Mouse (Mus musculus) limb, embryonic 14.5 days (tissue): ENCODE results near the gene Plagl2. TPM values are rescaled to one million over a fixed set of nuclear protein-coding genes. Genes with fewer than 3 reads are reported as not detected.

Source experiments
- ATAC-seq: fragments of 200-750 bp; cut with Nextera tagmentation; 2 replicates; pipeline ENCODE4 v1.8.0; 2017; ENCODE audit warnings: low read depth, moderate number of reproducible peaks, moderate TSS enrichment; ENCODE audit not compliant: low FRiP score
- DNase-seq: peaks from one replicate; pipeline ENCODE4 v3.0.0-alpha.2; 2015; ENCODE audit warnings: low spot score
- H3K27ac ChIP-seq: fragments of 300-500 bp; sonication (generic); replicated peaks from 2 replicates; pipeline ENCODE4 v1.5.1; 2014; ENCODE audit warnings: low read depth, mild to moderate bottlenecking, low read length, moderate library complexity, mixed read lengths
- H3K27me3 ChIP-seq: fragments of 300-500 bp; sonication (generic); 2 replicates; pipeline ENCODE4 v1.6.1; 2014; ENCODE audit warnings: low read length, mixed read lengths; ENCODE audit not compliant: control insufficient read depth, insufficient read depth
- H3K36me3 ChIP-seq: fragments of 300-500 bp; sonication (generic); 2 replicates; pipeline ENCODE4 v1.6.1; 2014; ENCODE audit warnings: mild to moderate bottlenecking, low read length, moderate library complexity, mixed read lengths; ENCODE audit not compliant: control insufficient read depth, insufficient read depth
- H3K4me1 ChIP-seq: fragments of 300-500 bp; sonication (generic); 2 replicates; pipeline ENCODE4 v1.6.1; 2014; ENCODE audit warnings: antibody characterized with exemption, low read length, mixed read lengths; ENCODE audit not compliant: control insufficient read depth, insufficient read depth
- H3K4me2 ChIP-seq: fragments of 300-500 bp; sonication (generic); replicated peaks from 2 replicates; pipeline ENCODE4 v1.6.1; 2014; ENCODE audit warnings: low read depth, mild to moderate bottlenecking, low read length, moderate library complexity; ENCODE audit not compliant: severe bottlenecking
- H3K4me3 ChIP-seq: fragments of 300-500 bp; sonication (generic); replicated peaks from 2 replicates; pipeline ENCODE4 v1.5.1; 2014; ENCODE audit warnings: low read length
- H3K9ac ChIP-seq: fragments of 300-500 bp; sonication (generic); 2 replicates; pipeline ENCODE4 v1.6.1; 2014; ENCODE audit warnings: mild to moderate bottlenecking, low read depth, low read length, moderate library complexity; ENCODE audit not compliant: severe bottlenecking
- H3K9me3 ChIP-seq: fragments of 300-500 bp; sonication (generic); 2 replicates; pipeline ENCODE4 v1.6.1; 2016; ENCODE audit warnings: low read length; ENCODE audit not compliant: control insufficient read depth
- POLR2A ChIP-seq: fragments of 200-500 bp; IDR thresholded peaks from 2 replicates; pipeline ENCODE4 v1.8.0; 2012; ENCODE audit warnings: inconsistent platforms, mild to moderate bottlenecking, moderate library complexity, borderline replicate concordance; ENCODE audit not compliant: insufficient read depth, insufficient read length; ENCODE audit errors: extremely low read depth
- WGBS: fragments of 180-500 bp; shearing (Covaris S2); extraction: QIAGEN DNeasy Blood & Tissue Kit; methylation state at CpG from one replicate; pipeline ENCODE4 v1.1.7; 2014; 5-methylcytosine and 5-hydroxymethylcytosine counted together
- polyA plus RNA-seq, 2 experiments: library from polyadenylated mRNA; depleted of rRNA in 1 of 2; stranded (reverse) in 1 of 2; unstranded in 1 of 2; fragments of >200 nt; fragmentation: Nextera tagmentation in 1 of 2; extraction: Ambion mirVana in 1 of 2; gene quantifications; 2 replicates each; pipeline versions ENCODE4 v1.2.1 to v1.2.3; 2012 to 2014

The Plagl2 gene
- polyA plus RNA-seq, 2 experiments: 17.8 to 20.2 TPM

GRCm38 (mm10) chr2:153186176-153186591 lies 55.0 kb downstream of the Plagl2 start:
- TF ChIP-seq POLR2A: no peak
- H3K4me1 ChIP-seq: no peaks in the 10 kb centered on the region
- WGBS: 57% methylated on average over 2 of the region's 2 CpGs
- no peak overlapping the region for H3K27ac ChIP-seq
- ATAC-seq (no peak), DNase-seq (no peak)
- peaks cover 96% of the 10 kb centered on the region for H3K36me3 ChIP-seq
- H3K4me3 ChIP-seq: no peak overlapping the region
- no peak overlapping the region for H3K9ac ChIP-seq
- H3K4me2 ChIP-seq: no peak overlapping the region
- H3K27me3 ChIP-seq: no peaks in the 10 kb centered on the region
- H3K9me3 ChIP-seq: no peaks in the 10 kb centered on the region

GRCm38 (mm10) chr2:153179961-153180360 lies 61.3 kb downstream of the Plagl2 start:
- peaks cover 58% of the 10 kb centered on the region for H3K36me3 ChIP-seq
- DNase-seq (no peak), ATAC-seq (no peak)
- H3K27me3 ChIP-seq: no peaks in the 10 kb centered on the region
- H3K4me3 ChIP-seq: no peak overlapping the region
- H3K27ac ChIP-seq: no peak overlapping the region
- H3K9ac ChIP-seq: no peak overlapping the region
- no peak overlapping the region for H3K4me2 ChIP-seq
- TF ChIP-seq POLR2A: no peak
- no peaks in the 10 kb centered on the region for H3K9me3 ChIP-seq
- no peaks in the 10 kb centered on the region for H3K4me1 ChIP-seq
- 85% methylated on average over 3 of the region's 3 CpGs for WGBS

GRCm38 (mm10) chr2:153179126-153179860 lies 61.9 kb downstream of the Plagl2 start:
- 81% methylated on average over 10 of the region's 10 CpGs for WGBS
- peaks cover 52% of the 10 kb centered on the region for H3K36me3 ChIP-seq
- no peak for ATAC-seq
- DNase-seq: no peak
- H3K4me1 ChIP-seq: no peaks in the 10 kb centered on the region
- H3K9ac ChIP-seq: no peak overlapping the region
- no peaks in the 10 kb centered on the region for H3K27me3 ChIP-seq
- no peak for TF ChIP-seq POLR2A
- H3K4me3 ChIP-seq: no peak overlapping the region
- no peaks in the 10 kb centered on the region for H3K9me3 ChIP-seq
- no peak overlapping the region for H3K4me2 ChIP-seq
- H3K27ac ChIP-seq: no peak overlapping the region

Other genes starting within 250 kb of the Plagl2 start
- gene Pdrg1, start 226.0 kb downstream of the Plagl2 start, polyA plus RNA-seq (2012; rRNA removed): 107 and 118 TPM in 2 replicates
- gene Pdrg1, start 226.0 kb downstream of the Plagl2 start, polyA plus RNA-seq (2014; fragmentation: Nextera tagmentation; extraction: Ambion mirVana): 90.8 and 91.0 TPM in 2 replicates
- gene Xkr7, start 209.6 kb downstream of the Plagl2 start, polyA plus RNA-seq (2012; rRNA removed): 0.03 TPM in 1 of 2 replicates, not detected in the other
- gene Xkr7, start 209.6 kb downstream of the Plagl2 start, polyA plus RNA-seq (2014; fragmentation: Nextera tagmentation; extraction: Ambion mirVana): not detected in 2 replicates
- 11.4 and 15.2 TPM in 2 replicates for gene Ccm2l, start 175.5 kb downstream of the Plagl2 start, polyA plus RNA-seq (2012; rRNA removed)
- 2.1 and 3.2 TPM in 2 replicates for gene Ccm2l, start 175.5 kb downstream of the Plagl2 start, polyA plus RNA-seq (2014; fragmentation: Nextera tagmentation; extraction: Ambion mirVana)
- gene Hck, start 133.0 kb downstream of the Plagl2 start, polyA plus RNA-seq (2012; rRNA removed): 8.4 and 11.4 TPM in 2 replicates
- gene Hck, start 133.0 kb downstream of the Plagl2 start, polyA plus RNA-seq (2014; fragmentation: Nextera tagmentation; extraction: Ambion mirVana): 9.0 and 11.1 TPM in 2 replicates
- 73.4 and 84.8 TPM in 2 replicates for gene Tm9sf4, start 80.1 kb downstream of the Plagl2 start, polyA plus RNA-seq (2012; rRNA removed)
- 97.7 and 100 TPM in 2 replicates for gene Tm9sf4, start 80.1 kb downstream of the Plagl2 start, polyA plus RNA-seq (2014; fragmentation: Nextera tagmentation; extraction: Ambion mirVana)
- gene Tspyl3, start 16.0 kb downstream of the Plagl2 start, polyA plus RNA-seq (2012; rRNA removed): 13.3 and 16.3 TPM in 2 replicates
- 12.8 and 13.1 TPM in 2 replicates for gene Tspyl3, start 16.0 kb downstream of the Plagl2 start, polyA plus RNA-seq (2014; fragmentation: Nextera tagmentation; extraction: Ambion mirVana)
- gene Pofut1, start 107 bp upstream of the Plagl2 start, polyA plus RNA-seq (2012; rRNA removed): 41.7 and 50.3 TPM in 2 replicates
- gene Pofut1, start 107 bp upstream of the Plagl2 start, polyA plus RNA-seq (2014; fragmentation: Nextera tagmentation; extraction: Ambion mirVana): 12.1 and 12.4 TPM in 2 replicates
- gene Kif3b, start 50.0 kb upstream of the Plagl2 start, polyA plus RNA-seq (2012; rRNA removed): 10.6 and 11.5 TPM in 2 replicates
- 4.7 and 6.2 TPM in 2 replicates for gene Kif3b, start 50.0 kb upstream of the Plagl2 start, polyA plus RNA-seq (2014; fragmentation: Nextera tagmentation; extraction: Ambion mirVana)
- gene Asxl1, start 104.4 kb upstream of the Plagl2 start, polyA plus RNA-seq (2012; rRNA removed): 28.5 and 29.7 TPM in 2 replicates
- gene Asxl1, start 104.4 kb upstream of the Plagl2 start, polyA plus RNA-seq (2014; fragmentation: Nextera tagmentation; extraction: Ambion mirVana): 19.4 and 20.6 TPM in 2 replicates